Mouse (Mus musculus) spleen, postnatal 14 days (tissue): ENCODE results near the gene Naa11.

ENCODE experiments used
- DNase-seq, 2 experiments: peaks; one replicate each; pipeline ENCODE4 v3.0.0; 2021 to 2022; ENCODE audit warnings: low spot score in 2 of 2

The Naa11 gene

DNA sequence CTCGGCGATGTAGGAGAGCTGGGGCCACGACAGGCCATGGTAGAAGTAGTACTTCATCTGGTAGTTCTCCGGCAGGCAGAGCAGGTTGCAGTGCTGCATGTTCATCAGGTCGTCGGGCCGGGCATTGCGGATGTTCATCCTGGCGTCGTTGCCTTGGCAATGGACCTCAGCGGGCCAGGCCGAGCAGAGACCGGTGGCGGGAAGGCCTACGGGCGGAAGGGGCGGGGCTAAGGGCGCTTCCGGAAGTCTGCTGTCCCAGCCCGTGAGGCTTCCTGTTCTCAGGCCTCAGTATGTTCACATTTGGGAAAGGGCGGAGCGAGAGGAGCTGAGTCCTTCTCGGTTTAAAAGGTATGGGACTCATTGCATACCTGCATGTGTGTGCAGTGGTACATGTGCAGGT is at the start of gene Naa11:
Gene Naa11, minus strand, starts transcription at position 220 of the 400 bp plus-strand sequence.
- no peak for DNase-seq

DNA sequence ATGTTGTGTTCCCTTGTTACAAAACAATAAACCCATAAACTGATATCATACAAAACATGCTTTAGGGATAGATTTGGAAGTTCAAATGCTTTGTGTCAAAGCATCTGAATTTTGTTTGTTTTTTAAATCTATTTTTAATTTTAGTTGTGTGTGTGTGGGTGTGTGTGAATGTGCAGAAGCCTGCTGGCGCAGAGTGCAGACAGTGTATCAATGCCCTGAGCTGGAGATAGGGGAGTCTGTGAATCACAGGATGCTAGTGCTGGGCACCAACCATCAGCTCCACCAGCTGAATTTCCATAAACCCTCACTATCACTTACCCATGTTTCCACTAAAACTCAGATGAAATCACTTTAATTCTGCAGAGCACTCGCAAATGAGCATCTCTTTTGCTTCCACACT is 40.3 kb upstream of the Naa11 start:
- DNase-seq = no peak

DNA sequence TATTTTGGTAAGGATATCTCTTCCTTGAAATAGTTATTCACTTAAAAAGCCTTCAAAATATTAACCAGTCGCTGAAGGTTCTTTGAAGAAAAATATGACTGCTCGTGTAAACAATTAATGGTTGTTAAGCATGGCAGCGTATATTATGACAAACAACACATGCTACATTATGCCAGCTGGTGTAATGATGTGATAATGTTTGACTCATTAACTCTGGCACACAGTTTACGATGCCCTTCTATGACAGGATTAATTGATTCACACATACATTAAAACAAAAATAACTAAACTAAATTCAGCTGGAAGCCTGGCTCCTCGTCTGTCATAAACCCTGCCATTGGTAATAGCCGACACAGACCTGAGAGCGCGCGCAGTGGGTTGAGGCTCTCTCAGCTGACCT is 37.8 kb upstream of the Naa11 start:
- no peak for DNase-seq

DNA sequence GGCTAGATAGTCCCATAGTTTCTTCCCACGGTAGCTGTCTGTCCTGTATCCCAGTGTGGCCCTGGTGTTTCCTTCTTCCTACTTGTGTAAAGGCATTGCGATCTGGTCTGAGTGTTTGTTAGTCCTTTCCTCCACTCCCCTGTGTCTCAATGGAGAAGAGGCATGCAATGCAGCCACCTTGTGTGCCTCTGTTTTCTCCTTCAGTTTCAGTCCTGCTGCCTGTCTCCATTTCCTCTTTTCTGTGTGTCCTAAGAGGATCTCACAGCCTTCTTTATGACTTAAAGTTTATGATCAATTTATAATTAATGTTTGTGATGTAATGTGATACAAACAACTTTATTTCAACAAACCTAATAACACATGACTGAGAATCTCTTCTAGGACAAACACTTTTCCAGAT is 29.5 kb upstream of the Naa11 start:
- no peak for DNase-seq

DNA sequence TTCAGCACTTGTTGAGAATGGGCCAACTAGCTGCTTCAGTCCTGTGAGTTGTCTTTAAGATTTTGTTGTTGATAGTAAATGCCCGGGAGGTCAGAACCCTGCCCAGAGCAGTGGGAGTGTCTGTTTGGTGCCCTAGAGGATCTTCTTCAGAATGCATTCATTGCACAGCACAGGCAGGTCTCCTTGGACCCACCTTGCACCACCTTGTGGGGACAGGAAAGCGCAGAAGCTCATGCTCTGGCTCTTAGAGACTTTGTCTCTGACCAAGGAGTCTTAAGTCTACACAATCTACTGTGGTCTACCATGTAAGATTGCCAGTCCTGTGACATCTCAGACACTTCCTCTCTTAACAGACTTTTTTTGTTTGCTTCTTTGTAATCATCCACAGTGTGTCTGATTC is 25.0 kb upstream of the Naa11 start:
- no peak for DNase-seq

DNA sequence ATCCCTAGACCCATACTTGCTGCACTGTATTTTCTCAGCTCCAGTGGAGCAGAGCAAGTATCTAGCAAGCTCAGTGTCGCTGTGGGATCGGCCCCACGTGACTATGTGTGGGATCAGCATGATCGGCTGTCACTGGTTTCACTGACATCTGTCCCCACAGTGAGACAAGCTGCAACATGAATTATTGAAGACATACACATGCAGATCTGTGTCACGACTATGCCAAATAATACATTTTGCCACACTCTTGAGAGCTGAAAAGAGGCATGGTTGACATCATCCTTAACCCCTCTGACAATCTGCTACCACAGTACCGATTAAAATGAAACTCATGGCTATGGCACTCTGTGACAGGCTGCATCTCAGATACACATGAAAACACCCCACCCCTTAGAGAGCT is 23.7 kb upstream of the Naa11 start:
- no peak for DNase-seq

DNA sequence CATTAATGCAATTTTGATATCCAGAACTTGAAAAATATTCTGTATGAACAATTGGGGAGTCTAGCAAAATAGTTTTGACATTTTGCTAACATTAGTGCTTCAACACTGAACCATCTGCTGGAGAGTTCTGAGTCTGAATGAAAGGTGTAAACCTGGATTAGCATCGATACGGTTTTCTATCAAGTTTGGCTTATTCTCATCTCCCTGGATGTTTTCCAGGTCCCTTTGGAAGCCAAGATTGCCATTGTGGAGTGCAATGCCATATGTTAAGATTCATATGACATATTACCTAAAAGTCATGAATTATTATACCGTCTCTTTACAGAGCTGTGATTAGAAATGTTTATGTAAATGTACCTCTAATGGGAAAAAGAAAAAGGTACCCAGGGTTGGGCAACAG is 21.5 kb upstream of the Naa11 start:
- DNase-seq = no peak

DNA sequence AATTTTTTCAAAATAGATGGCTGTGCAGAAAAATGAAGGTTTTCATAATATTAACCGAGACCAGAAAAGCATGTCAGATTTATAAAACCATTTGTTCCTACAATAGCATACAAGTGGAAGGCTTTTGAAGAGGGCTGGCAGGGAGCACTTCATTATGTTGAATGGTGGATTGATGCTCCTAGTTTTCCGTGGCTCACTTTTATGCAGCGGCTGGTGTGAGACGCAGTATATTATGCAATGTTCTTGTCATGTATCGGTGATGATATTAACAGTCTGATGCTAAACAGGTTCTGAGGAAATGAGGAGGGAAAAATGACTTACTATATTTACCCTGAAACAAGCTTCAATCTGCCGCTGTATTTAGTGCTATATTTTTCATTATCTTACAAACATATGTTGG is 18.0 kb upstream of the Naa11 start:
- no peak for DNase-seq

DNA sequence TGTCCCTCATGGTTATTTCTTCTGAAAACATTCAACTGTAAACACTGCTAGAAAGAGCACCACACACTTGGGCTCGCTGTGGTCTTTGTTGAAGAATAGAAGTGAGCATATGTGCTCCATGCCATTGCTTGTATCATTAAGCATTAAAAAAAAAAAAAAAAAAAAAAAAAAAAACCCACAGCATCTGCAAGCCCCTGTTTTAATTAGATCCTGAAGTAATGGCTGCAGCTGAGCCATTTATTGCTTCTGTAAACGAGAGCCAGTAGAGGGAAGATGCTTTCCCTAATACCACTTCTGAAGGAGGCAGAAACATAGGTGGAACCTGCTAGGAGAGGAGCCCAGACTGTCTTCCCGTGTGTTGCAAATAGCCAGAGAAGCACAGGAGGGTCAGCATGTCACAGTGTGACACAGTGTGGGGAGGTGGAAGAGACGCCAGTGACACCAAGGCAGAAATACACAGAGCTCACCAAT is 17.1 kb upstream of the Naa11 start:
- DNase-seq = no peak

DNA sequence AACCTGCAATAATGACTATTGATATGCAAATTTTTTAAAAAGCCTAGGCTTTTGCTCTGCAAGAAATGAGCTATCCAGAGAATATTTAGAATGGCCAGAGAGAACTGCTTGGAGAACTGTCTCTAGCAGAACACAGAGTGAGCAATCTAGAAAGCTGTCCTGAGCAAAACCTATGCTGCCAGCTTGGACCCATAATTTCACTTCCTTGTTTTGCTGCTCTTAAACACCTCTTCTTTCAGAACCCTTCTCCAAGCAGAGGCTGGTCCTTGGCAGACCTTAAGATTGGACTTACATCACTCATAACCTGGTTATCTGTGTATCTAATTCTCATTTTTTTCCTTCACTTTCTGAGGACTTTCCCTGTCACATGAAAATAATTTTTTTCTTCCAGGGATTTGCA is 8.9 kb upstream of the Naa11 start:
- DNase-seq = no peak

DNA sequence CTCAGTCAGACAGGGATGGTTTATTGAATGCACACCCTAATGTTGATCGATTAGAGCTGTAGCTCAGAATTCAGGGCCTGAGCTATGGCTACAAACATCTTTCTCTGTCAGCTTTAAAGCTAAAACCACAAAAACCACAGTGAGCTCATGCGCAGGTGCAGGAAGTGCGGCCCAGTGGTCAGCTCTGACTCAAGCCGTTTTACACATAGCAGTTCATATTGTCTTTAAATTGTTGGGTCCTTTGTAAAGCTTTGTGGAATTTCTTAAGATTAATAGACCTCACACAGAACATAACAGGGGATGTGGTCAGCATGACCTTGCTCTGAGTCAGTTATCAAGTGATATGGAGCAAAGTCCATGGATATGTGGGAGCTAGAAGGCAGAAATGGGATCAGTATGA is 5.4 kb upstream of the Naa11 start:
- peak in 1 of 2 experiments; percentile 11 for DNase-seq

DNA sequence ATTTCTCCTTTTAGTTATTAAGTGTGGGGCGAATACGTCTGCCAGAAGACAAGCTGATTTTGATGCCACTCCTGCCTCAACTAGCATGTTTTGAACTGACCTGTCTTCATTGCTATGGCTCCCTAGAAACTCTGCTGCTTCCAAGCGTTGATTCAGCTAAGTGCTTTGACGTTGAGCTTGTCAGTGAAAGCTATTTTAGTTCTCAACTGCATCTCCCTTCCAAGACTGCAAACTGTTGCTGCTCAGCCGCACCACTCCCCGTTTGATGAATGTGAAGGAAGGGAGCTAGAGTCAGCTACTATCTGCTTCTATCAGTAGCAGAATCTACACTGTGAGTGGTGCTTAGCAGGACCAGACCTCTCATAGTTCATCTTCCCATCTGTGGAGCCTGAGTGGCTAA is 4.6 kb downstream of the Naa11 start:
- DNase-seq = no peak

DNA sequence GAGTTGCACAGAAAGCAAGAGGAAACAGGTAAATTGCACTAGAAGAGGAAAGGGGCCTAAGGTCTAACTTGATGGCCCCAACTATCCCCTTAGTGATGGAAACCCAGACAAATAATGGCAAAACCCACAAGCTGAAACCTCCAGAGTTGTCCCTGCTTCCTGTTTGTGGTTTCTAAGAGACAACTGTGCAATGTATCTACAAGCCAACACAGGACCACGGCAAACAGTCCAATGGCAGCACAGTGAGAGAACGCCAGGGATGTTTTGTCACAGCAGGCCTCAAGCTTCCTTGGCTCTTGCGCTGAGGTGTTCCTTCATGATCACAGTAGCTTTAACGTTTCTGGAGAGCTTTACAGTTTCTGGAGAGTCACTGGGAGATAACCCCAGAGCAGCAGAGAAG is 7.8 kb downstream of the Naa11 start:
- no peak for DNase-seq

DNA sequence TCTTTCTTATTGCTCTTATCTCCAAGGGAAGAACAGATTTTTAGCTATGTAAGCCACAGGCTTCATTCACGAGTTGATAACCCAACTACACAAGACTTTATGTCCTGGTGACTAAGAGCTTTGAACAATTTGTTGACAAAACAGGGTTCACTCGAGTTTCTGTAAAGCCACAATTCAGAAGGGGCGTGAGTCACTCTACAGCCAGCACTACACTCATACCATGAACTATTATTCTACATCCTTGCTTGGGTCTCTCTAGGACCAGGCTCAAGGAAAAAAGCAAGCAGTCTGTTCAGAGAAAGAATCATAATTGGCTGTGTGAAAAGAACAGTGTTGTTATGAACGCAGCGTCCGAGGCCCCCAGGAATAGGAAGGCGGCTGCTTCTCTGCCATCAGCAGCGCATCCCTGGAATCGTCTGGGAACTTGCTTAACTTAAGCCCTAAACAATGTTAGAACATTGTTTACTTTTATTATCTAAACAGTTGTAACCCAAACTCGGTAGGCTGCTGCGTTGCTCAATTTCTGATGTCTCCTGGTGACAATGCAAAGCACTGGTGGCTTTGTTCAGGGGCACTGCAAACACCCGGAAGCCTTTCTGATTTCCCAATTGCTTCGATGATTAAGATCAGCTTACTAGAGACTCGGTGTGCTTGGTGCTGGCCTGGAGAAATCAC is 9.5 kb downstream of the Naa11 start:
- no peak for DNase-seq

DNA sequence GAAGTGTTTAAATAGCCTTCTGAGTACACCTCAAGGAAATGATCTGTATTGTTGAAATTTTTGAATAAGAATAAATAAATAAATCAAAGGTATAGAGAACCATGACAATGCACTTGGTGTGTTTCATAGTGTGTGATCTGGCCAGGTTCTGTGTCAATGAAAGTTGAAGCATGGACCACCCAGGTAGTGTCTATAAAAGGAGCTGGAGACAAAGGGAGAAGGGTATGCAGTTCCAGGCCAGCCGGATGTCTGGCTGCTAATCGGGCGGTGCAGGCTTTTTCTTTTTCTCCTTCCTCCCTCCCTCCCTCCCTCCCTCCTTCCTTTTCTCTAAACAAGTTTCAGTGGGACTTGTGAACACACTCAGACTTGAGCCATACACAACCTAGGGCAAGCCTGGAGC is 12.2 kb downstream of the Naa11 start:
- no peak for DNase-seq

DNA sequence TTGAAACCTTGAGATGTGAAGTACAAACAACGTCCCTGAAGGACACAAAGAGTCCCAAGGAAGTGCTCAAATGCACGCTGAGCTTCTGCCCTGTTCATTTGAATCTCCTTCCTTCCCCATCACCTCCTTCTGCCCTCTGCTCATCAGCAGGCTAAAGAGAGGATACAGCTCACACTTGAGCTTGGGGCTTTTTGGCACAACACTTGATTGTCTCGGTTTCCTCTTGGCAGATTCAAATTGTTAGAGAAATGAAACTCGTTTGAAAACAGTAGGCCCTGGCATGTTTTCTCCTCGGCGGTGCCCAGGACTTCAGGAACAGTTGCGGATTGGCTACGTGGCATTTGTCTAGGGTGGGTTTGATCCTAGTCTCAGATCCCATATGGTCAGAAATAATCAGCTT is 27.4 kb downstream of the Naa11 start:
- DNase-seq = no peak

DNA sequence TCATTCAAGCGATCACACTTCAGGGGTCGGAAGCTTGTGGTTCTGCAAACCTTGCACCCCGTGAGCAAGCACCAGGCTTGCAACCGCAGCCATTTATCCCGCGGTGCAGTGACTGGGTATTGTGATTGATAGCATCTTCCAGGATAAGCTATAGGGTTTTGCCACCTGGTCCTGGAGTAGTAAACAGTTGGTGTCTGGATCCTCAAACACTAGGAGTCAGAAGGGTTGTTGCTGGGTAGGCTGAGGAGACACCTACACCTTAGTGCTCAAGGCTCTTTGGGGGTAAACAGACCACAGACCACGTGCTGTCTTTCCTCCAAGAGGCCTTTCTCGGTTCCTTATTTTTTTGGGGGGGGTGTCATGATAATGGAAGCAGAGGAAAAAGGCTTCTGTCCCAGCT is 27.9 kb downstream of the Naa11 start:
- DNase-seq = no peak

DNA sequence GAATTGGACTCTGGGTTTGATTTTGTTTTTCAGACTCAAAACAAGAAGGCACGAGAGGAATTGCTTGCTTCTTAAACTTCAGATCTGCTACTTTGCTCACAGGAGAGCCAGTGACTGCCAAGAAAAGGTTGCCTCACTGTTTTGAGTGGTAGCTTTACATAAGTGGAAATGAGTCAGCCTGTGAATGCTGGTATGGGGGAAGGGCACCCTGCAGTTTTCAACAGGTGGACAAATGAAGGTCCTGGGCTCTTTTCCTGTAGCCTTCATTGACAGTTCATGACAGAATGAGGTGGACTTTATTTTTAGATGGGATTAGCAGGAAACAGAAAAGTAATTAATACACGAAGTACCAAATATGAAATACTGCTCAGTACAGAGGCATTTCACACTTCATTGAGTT is 29.6 kb downstream of the Naa11 start:
- no peak for DNase-seq

DNA sequence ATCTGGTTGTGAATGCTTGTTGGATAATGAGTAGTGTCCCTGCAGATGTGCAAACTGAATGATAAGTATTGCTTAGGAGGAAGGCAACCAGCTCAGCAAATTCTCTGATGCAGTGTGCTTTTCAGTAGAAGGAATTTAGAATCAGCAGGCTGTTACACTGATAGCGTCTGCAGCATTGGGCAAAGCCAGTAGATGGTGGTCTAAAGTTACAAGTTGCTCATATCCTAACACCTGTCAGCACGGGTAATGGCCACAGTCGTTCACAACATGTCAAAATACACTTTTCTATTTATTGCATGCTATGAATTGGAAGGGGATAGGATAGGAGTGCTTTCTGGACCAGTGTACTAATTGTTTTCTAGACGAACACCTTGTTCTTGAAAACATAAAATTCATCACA is 33.1 kb downstream of the Naa11 start:
- DNase-seq = no peak

DNA sequence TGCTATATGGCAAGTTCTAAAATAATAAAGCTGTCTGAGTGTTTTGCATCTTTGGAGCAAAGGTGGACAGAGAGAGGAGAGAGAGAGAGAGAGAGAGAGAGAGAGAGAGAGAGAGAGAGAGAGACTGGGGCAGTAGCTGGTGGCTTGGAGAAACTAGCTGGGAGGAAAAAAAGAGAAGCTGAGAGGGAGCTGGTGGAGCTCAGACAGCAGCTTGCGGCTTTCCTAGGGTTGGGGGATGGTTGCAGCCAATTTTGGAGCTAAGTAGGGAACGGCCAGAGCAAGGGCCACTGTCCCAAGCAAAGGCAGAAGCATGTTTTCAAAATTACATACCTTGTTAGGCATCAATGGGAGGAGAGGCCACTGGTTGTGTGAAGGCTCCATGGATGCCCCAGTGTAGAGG is 36.0 kb downstream of the Naa11 start:
- DNase-seq = no peak

DNA sequence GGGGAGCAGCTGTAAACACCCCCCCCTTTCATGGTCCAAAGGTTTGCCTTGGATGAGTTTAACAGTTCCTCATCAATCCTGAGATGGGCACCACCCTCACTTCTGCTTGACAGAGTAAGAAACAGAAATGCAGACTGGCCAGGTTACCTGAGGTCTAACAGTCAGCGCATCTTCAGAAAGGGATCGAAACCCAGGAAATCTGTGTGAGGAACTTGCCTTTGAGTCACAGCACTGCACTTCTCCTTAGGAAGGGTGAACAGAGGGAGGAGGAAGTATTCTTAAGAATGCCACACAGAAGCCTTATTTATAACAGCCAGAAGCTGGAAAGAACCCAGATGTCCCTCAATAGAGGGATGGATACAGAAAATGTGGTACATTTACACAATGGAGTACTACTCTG is 37.0 kb downstream of the Naa11 start:
- no peak for DNase-seq

DNA sequence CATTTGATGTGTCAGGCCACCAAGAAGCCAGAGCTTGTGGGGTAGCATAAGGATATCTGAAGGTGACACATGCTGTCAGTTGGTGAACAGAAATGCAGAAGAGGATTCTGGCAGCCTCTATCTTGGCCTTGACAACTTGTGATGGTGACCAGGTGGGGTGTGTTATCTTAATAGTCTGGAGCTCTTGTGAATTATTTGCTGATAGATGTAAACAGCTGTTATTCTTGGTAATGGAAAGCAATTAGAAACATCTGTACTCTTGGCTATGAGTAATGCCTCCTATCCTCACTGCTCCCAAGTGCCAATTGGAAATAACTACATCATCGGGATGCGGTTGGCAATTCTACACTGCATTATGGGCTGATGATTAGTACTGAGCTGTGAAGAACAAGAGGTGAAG is 43.4 kb downstream of the Naa11 start:
- no peak for DNase-seq

DNA sequence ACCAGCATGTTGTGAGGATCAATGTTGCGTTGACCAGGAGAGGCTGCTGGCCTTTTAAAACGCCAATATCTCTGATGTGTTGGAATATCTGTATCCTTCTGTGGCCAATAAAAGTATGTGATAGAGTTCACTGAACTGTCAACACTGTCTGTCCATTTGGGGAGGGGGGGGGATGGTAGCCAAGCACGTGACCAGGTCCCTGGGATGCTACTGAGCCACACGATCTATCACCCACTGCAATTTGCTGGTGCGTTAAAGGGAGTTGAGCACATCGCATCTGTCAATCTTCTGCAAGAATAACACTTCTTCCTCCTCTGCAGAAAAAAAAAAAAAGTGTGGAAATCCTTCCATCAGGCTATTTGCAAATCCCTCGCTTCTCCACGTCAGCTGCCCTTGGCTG is 43.9 kb downstream of the Naa11 start:
- DNase-seq = no peak

DNA sequence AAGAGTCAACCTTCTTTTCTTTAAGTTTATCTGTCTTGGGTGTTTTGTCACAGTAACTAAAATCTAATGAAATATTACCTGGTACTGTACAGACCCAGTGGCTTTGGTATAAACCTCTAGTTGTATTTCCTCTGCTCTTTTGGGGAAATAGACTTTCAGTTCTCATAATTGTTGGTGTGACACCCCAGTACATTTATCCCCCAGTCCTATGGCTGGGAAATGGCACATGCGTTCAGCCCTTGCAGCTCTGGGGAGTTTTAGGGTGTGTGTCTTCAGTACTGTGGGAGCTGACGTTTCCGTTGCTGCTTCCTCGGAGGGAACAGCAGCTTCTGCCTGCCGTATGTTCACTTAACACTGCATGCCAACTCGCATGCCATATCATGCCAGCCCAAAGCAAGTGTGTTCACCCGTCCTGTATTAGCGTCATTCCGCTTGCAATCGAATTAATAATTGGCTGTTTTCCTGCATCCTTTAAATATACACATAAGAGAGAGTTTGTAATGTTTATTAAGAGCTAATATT is 46.4 kb downstream of the Naa11 start:
- DNase-seq = no peak
